Mouse (Mus musculus) neural tube, embryonic 13.5 days (tissue): ENCODE results near the gene Spaar. TPM values are rescaled to one million over a fixed set of nuclear protein-coding genes. Genes with fewer than 3 reads are reported as not detected.

ENCODE experiments used
- ATAC-seq: fragments of 200-750 bp; cut with Nextera tagmentation; 2 replicates; pipeline ENCODE4 v1.8.0; 2017; ENCODE audit warnings: low read depth, mild to moderate bottlenecking, moderate TSS enrichment, moderate library complexity
- H3K27ac ChIP-seq: fragments of 300-500 bp; sonication (generic); replicated peaks from 2 replicates; pipeline ENCODE4 v1.5.1; 2015; ENCODE audit warnings: moderate library complexity, mild to moderate bottlenecking, inconsistent platforms
- H3K27me3 ChIP-seq: fragments of 300-500 bp; sonication (generic); 2 replicates; pipeline ENCODE4 v1.6.1; 2015; ENCODE audit warnings: mild to moderate bottlenecking, inconsistent platforms
- H3K36me3 ChIP-seq: fragments of 300-500 bp; sonication (generic); 2 replicates; pipeline ENCODE4 v1.6.1; 2015; ENCODE audit warnings: mild to moderate bottlenecking, inconsistent platforms
- H3K4me1 ChIP-seq: fragments of 300-500 bp; sonication (generic); replicated peaks from 2 replicates; pipeline ENCODE4 v1.6.1; 2015; ENCODE audit warnings: inconsistent platforms
- H3K4me2 ChIP-seq: fragments of 300-500 bp; sonication (generic); 2 replicates; pipeline ENCODE4 v1.6.1; 2015; ENCODE audit warnings: inconsistent platforms, mild to moderate bottlenecking, moderate library complexity
- H3K4me3 ChIP-seq: fragments of 300-500 bp; sonication (generic); 2 replicates; pipeline ENCODE4 v1.5.1; 2015; ENCODE audit warnings: mild to moderate bottlenecking, inconsistent platforms
- H3K9ac ChIP-seq: fragments of 300-500 bp; sonication (generic); 2 replicates; pipeline ENCODE4 v1.6.1; 2015; ENCODE audit warnings: moderate library complexity, mild to moderate bottlenecking, inconsistent platforms
- H3K9me3 ChIP-seq: fragments of 300-500 bp; sonication (generic); 2 replicates; pipeline ENCODE4 v1.6.1; 2016; ENCODE audit warnings: inconsistent platforms
- WGBS: fragments of 180-500 bp; shearing (Covaris S2); methylation state at CpG from one replicate; pipeline ENCODE4 v1.1.7; 2015; 5-methylcytosine and 5-hydroxymethylcytosine counted together
- polyA plus RNA-seq: library from polyadenylated mRNA; unstranded; fragments of >200 nt; fragmentation: Nextera tagmentation; extraction: Ambion mirVana; gene quantifications from 2 replicates; pipeline ENCODE4 v1.2.1, GENCODE M21; 2015

Gene Spaar
- polyA plus RNA-seq, 1 experiment from 2014 or later, result not detected

DNA sequence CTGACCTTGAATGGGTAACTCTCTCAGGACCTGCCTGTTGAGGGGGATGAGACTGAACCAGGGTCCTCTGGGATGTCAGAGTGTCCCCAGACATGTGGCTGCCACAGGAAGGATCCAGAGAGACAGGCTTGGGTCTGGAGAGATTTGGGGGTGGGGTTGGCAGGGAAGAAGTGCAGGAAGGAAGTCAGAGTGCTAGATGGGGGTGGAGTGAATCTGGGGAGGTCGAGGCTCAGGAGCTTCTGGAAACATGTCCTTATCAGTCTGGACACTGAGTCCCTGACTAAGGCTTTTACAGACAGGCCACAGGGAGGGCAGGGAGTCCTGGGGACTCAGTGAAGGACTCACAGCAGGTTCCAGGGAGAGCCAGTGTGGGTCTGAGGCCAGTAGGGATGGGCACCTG, 2.3 kb downstream of the Spaar start:
- no peaks in the 10 kb centered on the region for H3K27me3 ChIP-seq
- no peaks in the 10 kb centered on the region for H3K9me3 ChIP-seq
- H3K27ac ChIP-seq, result no peak overlapping the region
- no peaks in the 10 kb centered on the region for H3K36me3 ChIP-seq
- H3K4me2 ChIP-seq, result no peak overlapping the region
- H3K4me3 ChIP-seq, result no peak overlapping the region
- WGBS, result 42% methylated on average over 1 of the region's 1 CpGs
- H3K9ac ChIP-seq, result no peak overlapping the region
- H3K4me1 ChIP-seq, result peaks cover 8% of the 10 kb centered on the region; the same call in 1 of the 2 replicates
- ATAC-seq, result no peak

DNA sequence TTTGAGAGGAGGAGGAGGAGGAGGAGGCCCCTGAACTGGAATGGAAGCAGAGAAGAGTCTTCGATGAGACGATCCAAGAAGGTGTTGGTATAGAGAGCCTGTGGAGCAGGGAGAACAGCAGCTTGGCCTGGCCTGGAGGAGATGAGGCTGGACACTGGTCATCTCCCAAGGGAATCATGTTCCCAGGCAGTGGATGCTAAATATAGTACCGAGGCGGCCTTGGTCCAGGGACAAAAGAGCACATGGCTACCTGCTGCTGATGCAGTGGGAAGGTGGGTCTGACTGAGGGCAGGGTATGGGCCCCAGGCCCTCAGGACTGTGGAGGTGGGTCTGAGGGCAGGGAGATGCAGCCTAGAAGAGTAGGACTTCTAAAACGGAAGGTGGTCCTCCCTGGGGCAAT, 3.4 kb downstream of the Spaar start:
- H3K4me1 ChIP-seq, result peaks cover 6% of the 10 kb centered on the region; the same call in 1 of the 2 replicates
- H3K4me2 ChIP-seq, result no peak overlapping the region
- no peaks in the 10 kb centered on the region for H3K9me3 ChIP-seq
- no peak overlapping the region for H3K9ac ChIP-seq
- ATAC-seq, result no peak
- H3K36me3 ChIP-seq, result no peaks in the 10 kb centered on the region
- H3K4me3 ChIP-seq, result no peak overlapping the region
- H3K27me3 ChIP-seq, result no peaks in the 10 kb centered on the region
- 86% methylated on average over 5 of the region's 5 CpGs for WGBS
- no peak overlapping the region for H3K27ac ChIP-seq

DNA sequence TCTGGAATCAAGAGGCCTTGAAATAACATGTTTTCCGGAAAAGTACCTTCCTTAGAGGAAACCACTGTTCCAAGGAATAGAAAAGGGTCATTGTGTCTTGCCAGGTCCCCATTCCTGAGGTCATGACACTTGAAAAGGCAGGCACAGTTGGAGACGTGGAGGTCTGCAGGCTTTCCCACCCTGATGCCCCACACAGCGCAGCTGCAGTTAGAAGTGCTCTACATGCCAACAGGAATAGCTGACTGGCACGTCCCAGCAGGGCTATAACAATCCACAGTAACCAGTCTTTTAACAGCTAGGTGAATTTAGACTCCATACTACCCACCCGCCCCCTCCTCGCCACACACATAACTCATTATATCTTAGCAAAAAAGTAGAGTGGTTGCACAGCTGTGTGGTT, 7.3 kb downstream of the Spaar start:
- H3K9ac ChIP-seq, result no peak overlapping the region
- H3K27ac ChIP-seq, result no peak overlapping the region
- H3K36me3 ChIP-seq, result no peaks in the 10 kb centered on the region
- H3K4me2 ChIP-seq, result no peak overlapping the region
- no peak overlapping the region for H3K4me3 ChIP-seq
- H3K9me3 ChIP-seq, result no peaks in the 10 kb centered on the region
- no peaks in the 10 kb centered on the region for H3K27me3 ChIP-seq
- no peaks in the 10 kb centered on the region for H3K4me1 ChIP-seq
- 61% methylated on average over 6 of the region's 6 CpGs for WGBS
- no peak for ATAC-seq

DNA sequence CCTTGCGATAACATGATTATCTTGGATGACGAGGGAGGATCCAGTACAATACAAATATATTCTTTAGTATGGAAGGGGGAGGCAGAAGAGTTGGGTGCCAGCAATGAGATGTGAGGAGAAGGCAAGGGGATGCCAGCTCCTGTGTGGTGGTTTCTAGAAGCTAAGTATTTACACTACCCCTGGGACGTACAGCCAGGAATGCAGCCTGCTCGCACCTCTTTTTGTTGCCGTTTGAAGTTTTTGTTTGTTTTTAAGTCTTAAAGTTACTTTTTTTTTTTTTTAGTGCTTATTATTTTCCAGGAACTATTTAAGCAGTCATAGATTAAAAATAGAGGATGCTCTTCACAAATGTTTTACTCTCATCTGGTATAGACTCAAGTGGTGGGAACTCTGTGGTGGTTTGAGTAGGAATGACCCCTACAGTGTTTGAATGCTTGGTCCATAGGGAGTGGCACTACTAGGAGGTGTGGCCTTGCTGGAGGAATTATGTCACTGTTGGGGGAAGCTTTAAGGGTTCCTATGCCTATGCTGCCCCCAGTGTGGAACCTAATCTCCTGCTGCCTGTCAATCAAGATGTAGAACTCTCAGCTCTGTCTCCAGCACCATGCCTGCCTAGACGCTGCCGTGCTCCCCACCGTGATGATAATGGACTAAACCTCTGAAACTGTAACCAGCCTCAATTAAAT, 9.3 kb downstream of the Spaar start:
- no peaks in the 10 kb centered on the region for H3K27me3 ChIP-seq
- no peaks in the 10 kb centered on the region for H3K36me3 ChIP-seq
- no peaks in the 10 kb centered on the region for H3K4me1 ChIP-seq
- no peak overlapping the region for H3K4me3 ChIP-seq
- H3K9ac ChIP-seq, result no peak overlapping the region
- no peaks in the 10 kb centered on the region for H3K9me3 ChIP-seq
- no peak for ATAC-seq
- H3K4me2 ChIP-seq, result no peak overlapping the region
- H3K27ac ChIP-seq, result no peak overlapping the region
- whole genome bisulfite sequencing, result 76% methylated on average over 8 of the region's 8 CpGs

DNA sequence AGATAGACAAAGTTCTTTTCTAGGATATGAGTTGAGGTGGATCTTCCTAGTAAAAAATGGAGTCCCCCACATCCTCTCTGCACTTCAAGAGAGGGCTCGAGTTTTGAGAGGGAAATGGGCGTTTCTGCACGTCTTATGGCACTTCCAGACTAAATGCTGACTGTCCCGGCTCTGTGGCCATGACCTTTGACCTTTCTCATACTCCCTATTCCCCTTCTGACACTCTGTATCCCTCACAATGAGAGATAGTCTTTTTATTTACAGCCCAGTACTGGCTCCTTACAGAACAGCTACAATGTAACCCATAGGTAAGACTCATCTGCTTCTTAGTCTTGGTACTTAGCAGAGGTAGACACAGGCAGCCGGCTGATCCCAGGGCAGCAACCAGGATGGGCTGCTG, 11.7 kb downstream of the Spaar start:
- no peak for ATAC-seq
- Histone ChIP-seq H3K4me1 (no peaks in the 10 kb centered on the region), H3K27ac (no peak overlapping the region), H3K4me2 (no peak overlapping the region), H3K4me3 (no peak overlapping the region), H3K36me3 (no peaks in the 10 kb centered on the region), H3K9ac (no peak overlapping the region), H3K9me3 (no peaks in the 10 kb centered on the region), H3K27me3 (no peaks in the 10 kb centered on the region)
- 69% methylated on average over 5 of the region's 5 CpGs for WGBS

DNA sequence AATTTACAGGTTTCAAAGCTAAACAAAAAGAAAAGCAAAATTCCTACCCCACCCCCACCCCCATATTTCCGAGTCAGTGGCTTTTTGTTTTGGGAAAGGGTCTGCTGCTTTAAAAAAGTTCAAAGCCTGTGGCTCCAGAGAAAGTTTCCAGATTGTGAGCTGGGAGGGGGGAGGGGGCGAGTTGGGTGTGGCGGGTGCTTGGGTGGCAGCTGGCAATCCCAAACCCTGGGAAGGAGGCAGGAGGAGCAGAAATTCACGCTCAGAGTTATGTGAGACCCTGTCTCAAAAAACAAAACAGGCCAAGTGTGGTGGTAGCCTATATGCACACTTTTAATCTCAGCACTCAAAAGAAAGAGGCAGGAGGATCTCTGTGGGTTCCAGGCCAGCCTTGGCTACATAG, 12.8 kb downstream of the Spaar start:
- Histone ChIP-seq H3K36me3 (no peaks in the 10 kb centered on the region), H3K4me2 (no peak overlapping the region), H3K9ac (no peak overlapping the region), H3K9me3 (no peaks in the 10 kb centered on the region), H3K27me3 (no peaks in the 10 kb centered on the region), H3K27ac (no peak overlapping the region), H3K4me3 (no peak overlapping the region), H3K4me1 (no peaks in the 10 kb centered on the region)
- ATAC-seq, result no peak
- 23% methylated on average over 4 of the region's 4 CpGs for whole genome bisulfite sequencing

DNA sequence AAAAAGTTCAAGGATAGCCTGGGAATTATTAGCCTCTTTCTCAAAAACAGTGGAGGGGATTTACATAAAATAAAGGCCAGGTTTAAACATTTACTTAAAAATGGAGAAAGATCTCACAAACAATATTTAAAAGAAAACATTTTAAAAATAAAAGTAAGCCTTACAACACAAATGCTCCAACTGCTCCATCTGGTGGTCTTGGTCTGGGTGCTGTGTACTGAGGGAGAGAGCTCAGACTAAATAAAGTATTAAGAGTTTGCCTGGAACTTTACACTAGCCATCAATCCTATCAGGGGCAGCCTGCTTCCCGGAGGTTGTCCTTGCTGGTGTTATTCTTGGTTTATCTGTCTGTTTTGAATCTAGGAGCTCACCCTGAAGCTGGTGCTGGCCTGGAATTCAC, 13.3 kb downstream of the Spaar start:
- H3K27ac ChIP-seq, result no peak overlapping the region
- no peaks in the 10 kb centered on the region for H3K4me1 ChIP-seq
- no peaks in the 10 kb centered on the region for H3K36me3 ChIP-seq
- H3K27me3 ChIP-seq, result no peaks in the 10 kb centered on the region
- ATAC-seq, result no peak
- H3K4me2 ChIP-seq, result no peak overlapping the region
- 43% methylated on average over 1 of the region's 1 CpGs for WGBS
- H3K9me3 ChIP-seq, result no peaks in the 10 kb centered on the region
- H3K9ac ChIP-seq, result no peak overlapping the region
- no peak overlapping the region for H3K4me3 ChIP-seq

DNA sequence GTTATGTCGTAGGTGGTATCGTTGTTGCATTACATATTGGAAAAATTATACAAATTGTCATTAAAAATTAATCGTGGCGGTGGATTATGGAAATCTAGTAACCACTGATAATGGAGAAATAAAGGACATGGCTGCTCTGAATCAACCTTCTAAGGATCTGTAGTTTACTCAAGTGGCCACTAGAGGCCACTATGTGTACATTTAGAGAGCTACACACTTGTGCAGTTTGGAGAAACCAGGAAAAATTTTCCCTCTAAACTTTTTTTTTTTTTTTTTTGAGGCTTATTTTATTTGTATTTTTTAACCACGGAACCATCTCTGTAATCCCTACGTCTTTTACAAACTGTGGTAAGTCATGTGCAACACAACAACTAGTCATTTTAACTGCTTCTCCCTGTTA, 15.4 kb downstream of the Spaar start:
- no peak overlapping the region for H3K9ac ChIP-seq
- no peaks in the 10 kb centered on the region for H3K36me3 ChIP-seq
- H3K4me2 ChIP-seq, result no peak overlapping the region
- H3K4me3 ChIP-seq, result no peak overlapping the region
- H3K4me1 ChIP-seq, result no peaks in the 10 kb centered on the region
- no peaks in the 10 kb centered on the region for H3K9me3 ChIP-seq
- H3K27me3 ChIP-seq, result no peaks in the 10 kb centered on the region
- ATAC-seq, result no peak
- WGBS, result 17% methylated on average over 6 of the region's 6 CpGs
- H3K27ac ChIP-seq, result no peak overlapping the region

DNA sequence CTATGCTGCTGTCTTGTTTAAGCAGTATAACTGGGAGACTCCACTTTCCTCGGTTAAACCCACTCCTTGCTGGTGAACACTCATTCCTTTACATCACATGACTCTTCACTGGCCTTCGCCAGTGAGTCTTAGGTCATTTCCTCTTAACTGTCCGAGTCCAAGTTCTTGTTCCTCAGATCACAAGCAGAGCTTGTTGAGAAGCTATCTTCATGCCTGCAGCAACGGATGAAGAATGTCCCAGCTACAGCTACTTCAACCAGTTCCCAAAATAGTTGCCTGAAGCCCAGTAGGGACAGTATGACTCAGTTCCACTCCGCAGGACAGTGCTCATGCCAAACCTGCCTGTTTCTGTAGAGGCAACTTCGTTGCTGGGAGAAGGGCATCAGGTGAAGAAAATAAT, 27.4 kb downstream of the Spaar start:
- Histone ChIP-seq H3K4me2 (no peak overlapping the region), H3K4me3 (no peak overlapping the region)

DNA sequence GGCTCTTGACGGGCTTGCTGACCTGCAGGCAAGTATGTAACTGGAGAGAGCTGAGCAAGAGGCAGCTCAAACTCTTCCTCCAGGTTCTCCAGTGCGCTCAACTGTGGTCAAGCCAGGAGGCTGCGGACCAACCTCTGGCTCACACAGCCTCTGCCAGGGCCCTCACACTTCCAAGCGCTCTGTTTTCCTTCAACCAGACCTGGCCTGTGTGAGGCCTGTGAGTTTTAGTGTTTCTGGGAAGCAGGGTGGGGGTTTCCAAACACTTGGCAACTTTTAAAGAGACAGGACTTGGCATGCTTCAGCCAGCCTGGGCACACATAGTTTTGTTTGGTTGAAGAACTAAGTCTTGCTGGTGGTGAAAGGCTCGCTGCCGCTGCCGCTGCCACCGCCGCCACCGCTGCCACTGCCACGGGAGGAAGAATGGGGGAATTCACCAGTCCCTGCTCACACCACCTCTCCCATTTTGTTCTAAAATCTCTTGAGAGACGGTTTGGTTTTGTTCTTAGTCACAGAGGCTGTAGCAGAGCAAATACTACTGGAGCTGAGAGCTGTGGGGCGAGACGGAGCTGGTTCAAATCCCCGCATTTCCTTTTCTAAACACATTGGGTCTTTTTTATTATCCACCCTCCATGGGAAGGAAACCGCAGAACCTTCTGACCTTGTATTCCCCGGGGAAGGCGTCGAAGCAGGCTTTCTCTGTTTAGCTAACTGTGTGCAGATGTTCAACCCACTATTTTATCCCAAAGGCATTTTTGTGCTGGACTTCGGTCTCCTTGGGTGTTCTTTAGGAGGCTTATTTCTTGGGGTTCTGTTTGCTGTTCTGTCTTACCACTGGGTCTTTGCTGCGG, 30.0 kb downstream of the Spaar start:
- H3K4me2 ChIP-seq, result no peak overlapping the region
- ATAC-seq, result no peak
- no peak overlapping the region for H3K4me3 ChIP-seq
- no peaks in the 10 kb centered on the region for H3K4me1 ChIP-seq
- no peaks in the 10 kb centered on the region for H3K36me3 ChIP-seq
- 82% methylated on average over 21 of the region's 21 CpGs for WGBS
- H3K27me3 ChIP-seq, result no peaks in the 10 kb centered on the region
- no peak overlapping the region for H3K9ac ChIP-seq
- no peak overlapping the region for H3K27ac ChIP-seq
- H3K9me3 ChIP-seq, result no peaks in the 10 kb centered on the region

More for the DNA sequence above, 27.4 kb downstream of the Spaar start:
- Histone ChIP-seq H3K36me3 (no peaks in the 10 kb centered on the region), H3K27ac (no peak overlapping the region), H3K27me3 (no peaks in the 10 kb centered on the region), H3K9me3 (no peaks in the 10 kb centered on the region), H3K9ac (no peak overlapping the region), H3K4me1 (no peaks in the 10 kb centered on the region)
- WGBS, result 81% methylated on average over 6 of the region's 6 CpGs
- ATAC-seq, result no peak

DNA sequence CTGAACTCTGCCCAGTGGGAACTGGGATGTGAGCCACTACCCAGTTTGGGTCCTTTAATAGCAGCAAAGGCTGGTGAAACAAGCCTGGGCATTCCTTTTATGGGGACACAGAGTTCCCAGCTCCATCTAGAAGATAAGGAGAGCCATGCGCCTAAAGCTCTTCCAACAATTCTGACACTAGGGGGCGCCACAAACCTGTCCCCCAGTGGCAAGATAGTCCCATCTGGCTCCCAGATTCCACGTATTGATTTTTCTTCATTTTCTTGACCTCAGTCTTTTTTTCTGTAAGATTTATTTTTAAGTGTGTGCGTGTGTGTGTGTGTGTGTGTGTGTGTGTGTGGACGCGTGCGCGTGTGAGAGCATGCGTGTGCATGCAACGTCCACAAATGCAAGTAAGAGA, 30.6 kb downstream of the Spaar start:
- no peak overlapping the region for H3K27ac ChIP-seq

DNA sequence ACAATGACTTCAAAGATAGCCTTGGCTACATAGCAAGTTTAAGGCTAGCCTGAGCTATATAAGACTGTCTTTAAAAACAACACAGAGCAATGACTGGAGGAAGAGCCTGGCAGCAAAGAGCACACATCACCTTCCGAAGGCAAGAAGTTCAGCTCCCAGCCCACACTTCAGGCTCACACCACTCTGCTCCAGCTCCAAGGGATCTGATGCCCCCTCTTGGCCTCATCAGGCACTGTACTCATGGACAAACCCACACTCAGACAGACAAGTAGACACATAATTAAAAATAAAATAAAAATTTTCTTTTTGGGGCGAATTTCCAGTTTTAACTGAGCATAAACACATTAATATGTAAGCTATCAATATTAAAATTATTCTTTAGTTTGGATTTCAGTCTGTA, 31.5 kb downstream of the Spaar start:
- H3K36me3 ChIP-seq, result no peaks in the 10 kb centered on the region
- H3K9ac ChIP-seq, result no peak overlapping the region
- no peak for ATAC-seq
- no peaks in the 10 kb centered on the region for H3K27me3 ChIP-seq
- no peaks in the 10 kb centered on the region for H3K9me3 ChIP-seq
- H3K27ac ChIP-seq, result no peak overlapping the region
- whole genome bisulfite sequencing, result 69% methylated on average over 2 of the region's 2 CpGs
- no peak overlapping the region for H3K4me3 ChIP-seq
- H3K4me1 ChIP-seq, result no peaks in the 10 kb centered on the region
- no peak overlapping the region for H3K4me2 ChIP-seq

More for the DNA sequence above, 30.6 kb downstream of the Spaar start:
- no peak overlapping the region for H3K4me3 ChIP-seq
- no peaks in the 10 kb centered on the region for H3K9me3 ChIP-seq
- no peak for ATAC-seq
- H3K4me1 ChIP-seq, result no peaks in the 10 kb centered on the region
- H3K27me3 ChIP-seq, result no peaks in the 10 kb centered on the region
- 76% methylated on average over 10 of the region's 10 CpGs for WGBS
- no peak overlapping the region for H3K4me2 ChIP-seq
- H3K36me3 ChIP-seq, result no peaks in the 10 kb centered on the region
- H3K9ac ChIP-seq, result no peak overlapping the region
